Mouse (Mus musculus) myocyte (in vitro differentiated cells): ENCODE results near the gene Gm11213. TPM values are rescaled to one million over a fixed set of nuclear protein-coding genes. Genes with fewer than 3 reads are reported as not detected.

Experiments
- H3K27me3 ChIP-seq: one replicate; pipeline ENCODE4 v1.6.1; 2011; ENCODE audit not compliant: control insufficient read depth, insufficient read depth, insufficient read length
- H3K36me3 ChIP-seq: one replicate; pipeline ENCODE4 v1.6.1; 2011; ENCODE audit not compliant: control insufficient read depth, insufficient read depth
- H3K4me2 ChIP-seq: one replicate; pipeline ENCODE4 v1.6.1; 2011; ENCODE audit warnings: low read depth, control low read depth
- H3K4me3 ChIP-seq: one replicate; pipeline ENCODE4 v1.5.1; 2011; ENCODE audit warnings: mild to moderate bottlenecking, control low read depth, moderate library complexity
- H3K79me2 ChIP-seq: one replicate; pipeline ENCODE4 v1.6.1; 2011; ENCODE audit not compliant: control insufficient read depth, insufficient read depth
- H3ac ChIP-seq: one replicate; pipeline ENCODE4 v1.6.1; 2011; ENCODE audit not compliant: control insufficient read depth, insufficient read length
- CEBPB ChIP-seq: IDR thresholded peaks from 2 replicates; pipeline ENCODE4 v1.6.1; 2011; ENCODE audit warnings: mild to moderate bottlenecking, moderate library complexity; ENCODE audit not compliant: poor library complexity, insufficient read depth, severe bottlenecking
- E2F4 ChIP-seq: IDR thresholded peaks from one replicate; pipeline ENCODE4 v1.6.1; 2011; ENCODE audit warnings: mild to moderate bottlenecking, control low read depth, moderate library complexity; ENCODE audit not compliant: insufficient read depth
- MAX ChIP-seq: IDR thresholded peaks from one replicate; pipeline ENCODE4 v1.6.1; 2011; ENCODE audit warnings: low read depth, mild to moderate bottlenecking, control low read depth
- MYOD1 ChIP-seq, 3 experiments: IDR thresholded peaks; one replicate each; pipeline ENCODE4 v1.6.1; 2011; ENCODE audit warnings: control low read depth in 2 of 3, low read depth in 2 of 3, mild to moderate bottlenecking in 2 of 3, moderate library complexity in 1 of 3; ENCODE audit not compliant: insufficient read length in 2 of 3, control insufficient read depth in 1 of 3
- MYOG ChIP-seq, 3 experiments: IDR thresholded peaks; one replicate each; pipeline ENCODE4 v1.6.1; 2011; ENCODE audit warnings: control low read depth in 2 of 3, low read depth in 2 of 3, mild to moderate bottlenecking in 2 of 3; ENCODE audit not compliant: insufficient read length in 2 of 3, control insufficient read depth in 1 of 3, insufficient read depth in 1 of 3
- POLR2A ChIP-seq: IDR thresholded peaks from one replicate; pipeline ENCODE4 v1.6.1; 2011; ENCODE audit warnings: low read depth, mild to moderate bottlenecking, control low read depth, moderate library complexity; ENCODE audit not compliant: insufficient read length
- POLR2AphosphoS2 ChIP-seq: IDR thresholded peaks from one replicate; pipeline ENCODE4 v1.6.1; 2011; ENCODE audit warnings: low read depth, control low read depth; ENCODE audit not compliant: insufficient read length
- REST ChIP-seq: IDR thresholded peaks from one replicate; pipeline ENCODE4 v1.6.1; 2011; ENCODE audit warnings: mild to moderate bottlenecking, control low read depth, moderate library complexity; ENCODE audit not compliant: insufficient read depth, insufficient read length
- SRF ChIP-seq: IDR thresholded peaks from one replicate; pipeline ENCODE4 v1.6.1; 2011; ENCODE audit warnings: low read depth; ENCODE audit not compliant: control insufficient read depth, insufficient read length
- TCF12 ChIP-seq: IDR thresholded peaks from one replicate; pipeline ENCODE4 v1.6.1; 2011; ENCODE audit warnings: mild to moderate bottlenecking, control low read depth; ENCODE audit not compliant: poor library complexity, insufficient read depth, severe bottlenecking
- TCF3 ChIP-seq: IDR thresholded peaks from one replicate; pipeline ENCODE4 v1.6.1; 2011; ENCODE audit warnings: low read depth, control low read depth; ENCODE audit not compliant: insufficient read length
- USF1 ChIP-seq: IDR thresholded peaks from one replicate; pipeline ENCODE4 v1.6.1; 2011; ENCODE audit warnings: low read depth, mild to moderate bottlenecking, control low read depth, moderate library complexity
- polyA plus RNA-seq: library from polyadenylated mRNA; unstranded; fragments of >200 nt; fragmentation: generic; extraction: Trizol; gene quantifications from one replicate; pipeline ENCODE4 v1.2.1, GENCODE M21; 2012; ENCODE audit warnings: missing spikeins

Gene Gm11213
- polyA plus RNA-seq, 1 experiment, result not detected

GRCm38 (mm10) chr4:63552865-63553264, 52.2 kb downstream of the Gm11213 start:
- H3K36me3 ChIP-seq, result peaks cover 65% of the 10 kb centered on the region
- no peak overlapping the region for H3K4me2 ChIP-seq
- H3K4me3 ChIP-seq, result no peak overlapping the region
- H3K79me2 ChIP-seq, result peaks cover 30% of the 10 kb centered on the region
- no peak overlapping the region for H3ac ChIP-seq
- H3K27me3 ChIP-seq, result no peaks in the 10 kb centered on the region
- TF ChIP-seq MYOG (IDR thresholded peaks at IDR 0.05; ENCODE audit: control insufficient read depth in 1 of 3, insufficient read depth in 1 of 3, insufficient read length in 2 of 3, low read depth in 2 of 3), result no peak
- no peak for TF ChIP-seq MAX
- TF ChIP-seq CEBPB, result no peak
- TF ChIP-seq SRF, result no peak
- TF ChIP-seq POLR2AphosphoS2, result no peak
- no peak for TF ChIP-seq POLR2A
- no peak for TF ChIP-seq TCF3
- TF ChIP-seq E2F4, result no peak
- TF ChIP-seq TCF12, result no peak
- no peak for TF ChIP-seq USF1
- TF ChIP-seq REST, result no peak
- TF ChIP-seq MYOD1 (IDR thresholded peaks at IDR 0.05; ENCODE audit: control insufficient read depth in 1 of 3, insufficient read length in 2 of 3, low read depth in 2 of 3), result no peak

- Histone ChIP-seq H3K27me3 (no peaks in the 10 kb centered on the region), H3K79me2 (peaks cover 50% of the 10 kb centered on the region), H3ac (no peak overlapping the region), H3K36me3 (peaks cover 65% of the 10 kb centered on the region), H3K4me2 (no peak overlapping the region), H3K4me3 (no peak overlapping the region)
- TF ChIP-seq SRF, result no peak
- no peak for TF ChIP-seq POLR2AphosphoS2
- no peak for TF ChIP-seq TCF3
- no peak for TF ChIP-seq MYOG (IDR thresholded peaks at IDR 0.05; ENCODE audit: control insufficient read depth in 1 of 3, insufficient read depth in 1 of 3, insufficient read length in 2 of 3, low read depth in 2 of 3)
- no peak for TF ChIP-seq REST
- no peak for TF ChIP-seq CEBPB
- TF ChIP-seq E2F4, result no peak
- no peak for TF ChIP-seq MYOD1 (IDR thresholded peaks at IDR 0.05; ENCODE audit: control insufficient read depth in 1 of 3, insufficient read length in 2 of 3, low read depth in 2 of 3)
These were observed 54.2 kb downstream of the Gm11213 start for GRCm38 (mm10) chr4:63550908-63551307.

GRCm38 (mm10) chr4:63548491-63548890, 56.6 kb downstream of the Gm11213 start:
- Histone ChIP-seq H3K79me2 (peaks cover 59% of the 10 kb centered on the region), H3ac (no peak overlapping the region), H3K4me2 (peak overlapping the region; percentile 96), H3K36me3 (peaks cover 43% of the 10 kb centered on the region), H3K4me3 (no peak overlapping the region), H3K27me3 (no peaks in the 10 kb centered on the region)
- TF ChIP-seq SRF (no peak), REST (no peak), MYOG (IDR thresholded peaks at IDR 0.05; ENCODE audit: control insufficient read depth in 1 of 3, insufficient read depth in 1 of 3, insufficient read length in 2 of 3, low read depth in 2 of 3) (no peak), MYOD1 (IDR thresholded peaks at IDR 0.05; ENCODE audit: control insufficient read depth in 1 of 3, insufficient read length in 2 of 3, low read depth in 2 of 3) (no peak), TCF3 (no peak), E2F4 (no peak), POLR2AphosphoS2 (no peak), MAX (no peak), CEBPB (no peak)

GRCm38 (mm10) chr4:63547799-63548198, 57.3 kb downstream of the Gm11213 start:
- Histone ChIP-seq H3ac (no peak overlapping the region), H3K4me2 (peak overlapping the region; percentile 96), H3K27me3 (no peaks in the 10 kb centered on the region), H3K36me3 (peaks cover 39% of the 10 kb centered on the region), H3K4me3 (peak overlapping the region; percentile 86), H3K79me2 (peaks cover 59% of the 10 kb centered on the region)
- TF ChIP-seq REST (no peak), POLR2A (peak; percentile 31), TCF12 (no peak), SRF (no peak), E2F4 (no peak), TCF3 (no peak), USF1 (no peak), POLR2AphosphoS2 (peak; percentile 74), MAX (no peak), MYOG (IDR thresholded peaks at IDR 0.05; ENCODE audit: control insufficient read depth in 1 of 3, insufficient read depth in 1 of 3, insufficient read length in 2 of 3, low read depth in 2 of 3) (no peak), MYOD1 (IDR thresholded peaks at IDR 0.05; ENCODE audit: control insufficient read depth in 1 of 3, insufficient read length in 2 of 3, low read depth in 2 of 3) (no peak), CEBPB (peak; percentile 91)

Other genes with a start within 250 kb of the Gm11213 start
- gene Orm3, start 249.1 kb downstream of the Gm11213 start, polyA plus RNA-seq, result 0.07 TPM
- gene Orm2, start 242.8 kb downstream of the Gm11213 start, polyA plus RNA-seq, result not detected
- gene Akna, start 201.9 kb downstream of the Gm11213 start, polyA plus RNA-seq, result 5.6 TPM
- gene Whrn, start 109.3 kb downstream of the Gm11213 start, polyA plus RNA-seq, result 18.8 TPM
- 447 TPM for gene Atp6v1g1, start 60.5 kb downstream of the Gm11213 start, polyA plus RNA-seq
- gene Tmem268, start 46.5 kb downstream of the Gm11213 start, polyA plus RNA-seq, result 19.5 TPM
- gene Tex48, start 17.2 kb upstream of the Gm11213 start, polyA plus RNA-seq, result not detected
- not detected for gene Gm11214, start 58.1 kb upstream of the Gm11213 start, polyA plus RNA-seq
- 0.29 TPM for gene Tnfsf15, start 139.9 kb upstream of the Gm11213 start, polyA plus RNA-seq